Mouse (Mus musculus) monocyte, adult 2 months (primary cell): ENCODE measurements around the gene Ccn2.

Experiments
- DNase-seq, 2 experiments: peaks; one replicate each; pipeline ENCODE4 v3.0.0; 2022; ENCODE audit warnings: low spot score in 2 of 2, low read depth in 1 of 2

Ccn2 gene

DNA sequence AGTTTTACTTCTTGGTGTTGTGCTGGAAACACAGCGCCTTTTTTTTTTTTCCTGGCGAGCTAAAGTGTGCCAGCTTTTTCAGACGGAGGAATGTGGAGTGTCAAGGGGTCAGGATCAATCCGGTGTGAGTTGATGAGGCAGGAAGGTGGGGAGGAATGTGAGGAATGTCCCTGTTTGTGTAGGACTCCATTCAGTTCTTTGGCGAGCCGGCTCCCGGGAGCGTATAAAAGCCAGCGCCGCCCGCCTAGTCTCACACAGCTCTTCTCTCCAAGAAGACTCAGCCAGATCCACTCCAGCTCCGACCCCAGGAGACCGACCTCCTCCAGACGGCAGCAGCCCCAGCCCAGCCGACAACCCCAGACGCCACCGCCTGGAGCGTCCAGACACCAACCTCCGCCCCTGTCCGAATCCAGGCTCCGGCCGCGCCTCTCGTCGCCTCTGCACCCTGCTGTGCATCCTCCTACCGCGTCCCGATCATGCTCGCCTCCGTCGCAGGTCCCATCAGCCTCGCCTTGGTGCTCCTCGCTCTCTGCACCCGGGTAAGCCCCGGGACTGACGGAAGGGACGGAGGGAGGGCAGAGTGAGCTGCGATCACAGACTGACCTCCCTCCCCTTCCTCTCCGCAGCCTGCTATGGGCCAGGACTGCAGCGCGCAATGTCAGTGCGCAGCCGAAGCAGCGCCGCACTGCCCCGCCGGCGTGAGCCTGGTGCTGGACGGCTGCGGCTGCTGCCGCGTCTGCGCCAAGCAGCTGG is at the start of gene Ccn2:
Gene Ccn2, plus strand, starts transcription at position 193 of the 753 bp plus-strand sequence.
- peak in 1 of 2 experiments; percentile 1 for DNase-seq

DNA sequence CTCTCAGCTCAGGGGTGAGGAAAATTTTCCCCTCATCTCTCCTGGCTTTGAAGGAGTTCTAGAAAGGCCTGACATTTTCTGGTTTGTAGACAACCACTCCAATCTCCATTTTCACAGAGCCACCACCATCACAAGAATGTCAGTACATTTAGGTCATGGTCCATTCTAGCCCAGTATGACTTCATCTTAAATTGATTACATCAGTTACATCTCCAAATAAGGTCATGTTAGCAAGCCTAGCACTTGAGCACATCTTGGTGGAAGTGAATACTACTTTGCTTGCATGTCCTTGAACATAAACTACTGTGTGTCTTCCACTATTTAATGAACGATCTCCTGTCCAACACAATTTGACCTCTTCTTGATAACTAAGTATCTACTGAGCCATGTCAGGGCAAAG is 42.4 kb upstream of the Ccn2 start:
- DNase-seq: no peak

DNA sequence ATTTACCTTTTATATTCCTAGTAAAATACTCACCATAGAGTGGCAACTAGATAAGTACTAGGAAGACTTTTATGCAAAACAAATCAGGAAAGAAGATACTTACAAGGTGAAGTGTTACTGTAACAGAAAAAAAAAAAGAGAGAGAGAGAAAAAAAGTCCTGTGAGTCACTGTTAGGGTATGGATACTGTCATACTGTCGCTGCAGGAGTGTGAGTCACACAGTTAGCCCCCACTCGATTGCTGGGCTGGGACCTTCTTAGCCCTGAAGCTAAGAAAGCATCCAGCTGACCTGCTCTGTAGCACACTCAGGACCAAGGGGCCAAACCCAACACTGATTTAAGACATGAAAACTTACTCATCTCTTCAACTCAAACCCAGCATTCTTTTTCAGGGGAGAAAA is 41.2 kb upstream of the Ccn2 start:
- DNase-seq: no peak

DNA sequence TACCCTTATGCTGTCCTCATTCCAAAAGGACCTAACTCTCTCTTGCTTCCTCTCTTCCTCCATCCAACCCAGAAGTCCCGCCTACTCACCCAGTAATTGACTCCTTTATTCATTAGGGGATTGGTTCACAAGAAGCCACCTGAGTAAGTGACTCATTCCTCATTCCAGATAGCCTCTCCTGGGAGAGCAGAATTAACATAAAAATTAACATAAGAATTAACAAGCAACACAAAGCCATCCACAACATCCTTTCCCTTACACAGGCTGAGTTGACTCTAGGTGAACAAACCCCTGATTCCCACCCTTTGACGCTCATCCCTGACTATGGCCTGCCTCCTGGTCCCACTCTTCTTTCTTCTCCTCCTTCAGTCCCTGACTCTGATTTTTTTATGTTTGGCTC is 36.9 kb upstream of the Ccn2 start:
- no peak for DNase-seq

DNA sequence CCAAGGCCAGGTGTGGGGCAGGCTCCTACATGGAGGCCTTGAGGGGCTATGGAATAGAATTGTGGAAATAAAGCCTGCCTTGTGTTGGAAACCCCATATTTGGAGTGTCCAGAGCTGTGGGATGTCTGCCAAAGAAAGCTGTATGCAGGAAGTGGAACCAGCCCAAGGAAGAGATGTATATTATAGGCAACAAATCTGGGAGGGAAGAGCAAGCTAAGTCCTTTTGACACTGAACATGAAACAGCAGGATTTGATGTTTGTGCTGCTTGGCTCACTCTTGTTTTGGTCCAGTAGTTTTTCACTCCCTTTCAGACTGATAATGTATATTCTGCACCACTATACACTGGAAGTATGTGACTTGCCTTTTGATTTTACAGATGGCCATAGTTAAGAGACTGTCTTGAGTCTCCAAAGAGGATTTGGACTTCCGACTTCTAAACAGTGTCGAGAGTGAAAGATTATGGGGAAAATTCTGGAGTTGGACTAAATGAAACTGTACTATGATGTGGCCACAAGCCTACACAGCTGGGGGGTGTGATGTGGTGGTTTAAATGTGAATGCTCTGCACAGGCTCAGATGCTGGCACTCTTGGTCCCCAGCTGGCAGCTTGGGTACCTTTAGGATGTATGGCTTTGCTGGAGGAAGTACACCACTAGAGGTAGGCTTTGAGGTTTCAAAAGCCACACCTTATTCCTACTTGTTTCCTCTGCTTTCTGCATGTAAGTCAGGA is 25.4 kb upstream of the Ccn2 start:
- DNase-seq: no peak

DNA sequence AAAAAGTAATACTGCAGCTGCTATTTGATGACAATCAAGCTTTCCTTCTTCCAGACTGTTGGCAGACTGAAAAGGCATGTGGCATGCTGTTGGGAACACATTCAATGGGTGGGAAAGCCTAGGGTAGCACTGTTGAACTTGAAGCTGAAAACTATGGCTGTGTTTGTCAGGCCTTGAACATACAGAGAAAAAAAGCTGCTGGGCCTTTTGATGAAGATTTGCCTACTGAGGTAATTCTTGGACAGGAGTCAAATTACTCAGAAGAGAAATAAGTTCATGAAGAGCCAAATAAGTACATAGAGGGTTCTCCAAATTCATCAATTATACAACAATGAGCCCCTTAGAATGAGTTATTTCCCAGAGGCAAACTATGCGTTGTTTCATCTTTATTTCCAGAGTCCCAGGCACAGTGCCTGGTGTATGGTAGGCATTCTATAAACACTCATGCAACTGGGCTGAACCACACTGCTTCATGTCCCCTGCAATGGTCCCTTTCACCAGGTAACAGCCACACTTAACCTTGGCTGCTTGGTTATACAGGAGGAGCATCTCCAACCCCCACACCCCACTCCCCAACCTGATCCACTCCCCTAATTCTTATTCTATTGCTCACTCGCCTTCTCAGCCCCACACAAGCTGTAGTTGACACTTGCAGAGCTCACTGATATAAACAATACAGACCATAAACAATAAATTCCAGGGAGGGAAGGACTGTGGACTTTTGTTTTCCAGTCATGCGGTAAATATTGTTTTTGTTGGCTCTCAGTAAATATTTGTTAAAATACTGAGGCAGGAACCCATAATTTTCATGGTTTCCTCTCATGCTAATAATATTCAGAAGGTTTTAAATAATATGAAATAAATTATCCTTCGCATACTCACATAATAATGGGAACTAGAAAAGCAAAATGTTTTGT is 22.9 kb upstream of the Ccn2 start:
- no peak for DNase-seq

DNA sequence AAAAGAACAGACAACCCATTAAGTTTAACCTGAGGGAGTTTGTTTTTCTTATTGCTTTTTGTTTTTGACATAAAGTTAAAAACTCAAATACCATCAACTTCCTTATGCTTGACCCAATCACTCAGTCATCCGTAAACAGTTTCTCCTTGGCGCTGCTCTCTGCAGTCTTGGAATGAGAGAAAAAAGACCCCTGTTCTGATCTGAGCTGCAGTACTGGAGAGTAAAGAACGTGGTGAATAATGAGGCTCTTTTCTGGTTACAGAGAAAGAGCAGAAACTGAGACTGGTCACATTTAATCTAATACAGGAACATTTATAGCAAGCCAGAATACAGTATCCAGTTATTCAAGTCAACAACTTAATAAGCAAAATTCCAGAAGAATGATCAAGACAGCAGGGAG is 21.8 kb upstream of the Ccn2 start:
- no peak for DNase-seq

DNA sequence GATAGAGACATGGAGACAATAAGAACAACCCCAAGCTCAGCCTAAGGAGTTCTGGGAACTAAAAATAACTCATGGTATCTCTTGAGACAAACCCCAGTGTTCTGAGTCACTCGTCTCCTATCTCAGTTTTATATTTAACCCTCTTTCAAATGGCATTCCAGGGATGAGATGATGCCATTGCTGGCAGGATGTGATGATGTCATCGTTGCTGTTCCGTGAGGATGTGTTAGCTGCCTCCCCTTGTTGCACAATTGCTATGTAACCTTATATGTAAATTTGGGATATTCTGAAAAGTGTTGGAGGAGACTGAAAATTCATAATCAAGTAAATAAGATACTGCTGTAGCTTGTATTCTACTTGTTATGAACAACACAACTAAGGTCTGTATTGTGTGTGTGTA is 14.2 kb upstream of the Ccn2 start:
- DNase-seq: no peak

DNA sequence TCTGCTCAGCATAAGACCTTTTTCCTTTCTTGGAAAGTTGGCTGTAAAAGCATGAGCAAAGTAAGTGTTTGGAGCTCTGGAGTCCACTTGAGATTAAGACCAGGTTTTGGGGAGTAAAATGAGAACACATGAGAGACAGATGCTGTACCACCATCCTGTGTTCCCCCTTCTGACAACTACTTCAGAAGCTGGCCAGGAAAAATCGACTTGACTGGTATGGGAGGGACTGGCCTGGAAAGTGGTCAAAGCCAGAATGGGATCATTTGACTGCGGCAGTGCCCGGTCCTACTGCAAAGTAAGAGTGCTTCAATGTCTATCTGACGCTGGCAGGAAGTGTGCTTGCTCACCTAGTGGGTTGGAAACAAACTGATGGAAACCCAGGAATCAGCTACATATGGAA is 6.4 kb upstream of the Ccn2 start:
- no peak for DNase-seq

DNA sequence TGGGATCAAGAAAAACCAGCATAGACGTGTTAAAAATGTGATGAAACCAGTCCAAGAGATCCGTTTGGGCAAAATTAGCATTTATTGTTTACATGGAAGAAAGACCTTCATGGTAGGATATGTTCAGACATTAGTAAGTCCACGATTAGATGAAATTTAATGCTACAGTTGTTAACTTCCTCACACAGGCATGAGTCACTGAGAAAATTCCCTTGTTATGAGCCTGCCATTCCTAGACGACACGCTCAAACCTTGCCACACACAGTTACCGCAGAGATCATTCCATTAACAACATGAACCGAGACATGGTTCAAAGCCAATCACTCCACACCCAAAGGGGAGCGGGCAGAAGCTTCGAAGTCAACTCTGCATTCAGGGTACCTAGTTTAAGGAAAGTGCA is 6.0 kb upstream of the Ccn2 start:
- no peak for DNase-seq

DNA sequence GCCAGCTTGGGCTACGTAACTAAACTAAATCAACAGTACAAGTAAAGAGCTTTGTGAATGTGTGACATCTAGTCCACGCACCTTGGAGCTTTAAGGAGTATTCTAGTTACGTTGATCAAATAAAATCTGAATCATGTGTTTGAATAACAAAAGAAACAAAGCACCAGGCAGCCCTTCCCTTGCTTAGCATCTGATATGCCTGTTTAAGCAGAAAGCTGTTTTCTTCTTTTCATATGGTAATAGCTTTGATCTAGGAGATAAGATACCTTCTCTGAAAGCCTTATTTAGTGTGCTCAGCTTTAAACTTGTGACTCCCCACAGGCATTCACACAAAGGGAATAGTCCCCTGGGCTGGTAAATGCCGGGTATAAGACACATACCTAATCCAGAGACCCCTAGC is 4.7 kb upstream of the Ccn2 start:
- DNase-seq: no peak

DNA sequence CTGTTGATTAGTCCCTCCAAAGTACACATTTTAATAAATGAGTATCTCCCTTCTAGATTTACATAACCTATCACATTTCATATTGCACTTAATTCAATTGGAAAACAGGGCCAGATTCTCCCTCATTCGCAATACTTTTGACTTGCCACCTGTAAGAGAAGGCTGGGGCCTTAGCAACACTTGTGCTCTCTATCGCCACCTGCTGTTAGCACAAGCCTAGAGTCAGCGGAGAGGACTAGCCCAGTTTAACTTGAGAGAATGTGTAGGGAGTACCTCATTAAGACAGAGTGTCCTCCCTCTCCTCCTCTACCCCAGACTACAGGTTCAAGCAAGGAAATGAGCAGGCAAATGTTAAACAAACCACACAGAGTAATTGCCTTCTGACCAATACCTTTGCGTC is 4.1 kb upstream of the Ccn2 start:
- peak in 1 of 2 experiments; percentile 24 for DNase-seq

DNA sequence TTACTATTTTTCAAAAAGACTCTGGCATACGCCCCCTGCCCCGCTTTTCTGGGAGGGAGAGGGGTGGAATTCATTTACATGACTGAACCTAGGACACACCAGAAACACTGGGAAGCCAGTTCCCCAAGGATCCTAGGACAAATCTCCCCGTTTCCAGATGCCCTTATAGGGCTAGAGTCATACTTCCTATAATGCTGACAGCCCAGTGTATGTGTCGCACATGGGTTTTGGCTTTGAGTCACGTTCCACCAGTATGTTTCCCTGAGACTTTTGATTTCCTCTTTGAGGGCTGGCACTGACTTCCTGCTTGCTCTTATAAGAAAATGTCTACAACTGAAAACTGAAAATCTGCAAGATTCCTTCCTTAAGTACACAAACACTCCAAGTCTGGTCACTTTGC is 3.5 kb upstream of the Ccn2 start:
- DNase-seq: no peak

DNA sequence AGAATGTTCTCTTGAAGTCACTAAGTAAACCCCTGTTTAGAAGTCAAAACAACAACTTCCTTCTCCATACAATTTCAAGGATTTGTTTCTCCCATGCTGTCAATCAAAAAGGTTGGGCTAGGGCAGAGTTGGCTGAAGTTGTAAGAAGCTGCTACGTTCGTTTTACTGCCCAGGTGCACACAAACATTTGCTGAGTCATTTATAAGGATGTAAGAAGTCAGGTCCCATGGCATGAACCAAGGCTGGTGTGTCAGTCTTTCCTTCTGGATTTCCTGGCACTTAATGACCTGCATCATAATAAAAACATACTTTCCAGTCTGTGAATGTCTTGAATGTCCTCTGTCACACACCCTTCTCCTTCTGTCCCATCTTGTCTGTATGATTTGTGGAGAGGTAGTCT is 2.9 kb upstream of the Ccn2 start:
- DNase-seq: no peak

DNA sequence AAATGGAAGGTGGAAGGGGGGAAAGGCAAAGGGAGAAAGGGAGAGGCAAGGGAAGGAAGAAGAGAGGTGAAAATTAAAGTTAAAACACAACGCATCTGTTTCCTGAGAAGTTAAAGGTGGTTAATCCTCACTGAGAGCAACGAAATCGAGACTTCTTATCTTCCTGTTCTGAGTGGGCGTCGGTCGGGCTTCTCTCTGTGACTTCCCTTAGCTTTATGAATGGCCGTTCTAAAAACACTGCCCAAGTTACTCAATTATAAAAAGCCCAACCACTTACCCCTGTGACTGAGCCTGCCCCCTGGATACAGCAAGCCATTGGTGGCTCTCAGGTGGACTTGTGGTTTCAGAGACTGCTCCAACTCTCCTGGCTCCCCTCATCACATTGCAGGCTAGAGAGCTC is 2.3 kb upstream of the Ccn2 start:
- no peak for DNase-seq

DNA sequence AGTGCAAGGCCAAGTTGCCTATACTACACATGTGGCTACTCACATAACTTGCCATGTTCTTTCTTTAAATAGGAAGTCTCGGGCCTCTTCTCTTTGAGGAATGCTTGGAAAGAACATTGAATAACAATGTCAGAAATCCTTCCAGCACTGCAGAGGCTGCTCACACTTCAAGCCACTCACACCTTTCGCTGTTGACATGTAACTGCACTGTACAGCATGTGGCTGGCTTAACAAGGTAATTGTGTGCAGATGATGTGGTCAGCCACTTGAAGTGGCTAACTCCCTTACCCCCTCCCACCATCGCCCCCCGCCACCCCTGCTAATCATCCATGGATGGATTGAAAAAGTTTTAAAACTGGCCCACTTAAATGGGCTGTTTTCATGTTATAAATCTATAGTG is 1.7 kb upstream of the Ccn2 start:
- DNase-seq: no peak

DNA sequence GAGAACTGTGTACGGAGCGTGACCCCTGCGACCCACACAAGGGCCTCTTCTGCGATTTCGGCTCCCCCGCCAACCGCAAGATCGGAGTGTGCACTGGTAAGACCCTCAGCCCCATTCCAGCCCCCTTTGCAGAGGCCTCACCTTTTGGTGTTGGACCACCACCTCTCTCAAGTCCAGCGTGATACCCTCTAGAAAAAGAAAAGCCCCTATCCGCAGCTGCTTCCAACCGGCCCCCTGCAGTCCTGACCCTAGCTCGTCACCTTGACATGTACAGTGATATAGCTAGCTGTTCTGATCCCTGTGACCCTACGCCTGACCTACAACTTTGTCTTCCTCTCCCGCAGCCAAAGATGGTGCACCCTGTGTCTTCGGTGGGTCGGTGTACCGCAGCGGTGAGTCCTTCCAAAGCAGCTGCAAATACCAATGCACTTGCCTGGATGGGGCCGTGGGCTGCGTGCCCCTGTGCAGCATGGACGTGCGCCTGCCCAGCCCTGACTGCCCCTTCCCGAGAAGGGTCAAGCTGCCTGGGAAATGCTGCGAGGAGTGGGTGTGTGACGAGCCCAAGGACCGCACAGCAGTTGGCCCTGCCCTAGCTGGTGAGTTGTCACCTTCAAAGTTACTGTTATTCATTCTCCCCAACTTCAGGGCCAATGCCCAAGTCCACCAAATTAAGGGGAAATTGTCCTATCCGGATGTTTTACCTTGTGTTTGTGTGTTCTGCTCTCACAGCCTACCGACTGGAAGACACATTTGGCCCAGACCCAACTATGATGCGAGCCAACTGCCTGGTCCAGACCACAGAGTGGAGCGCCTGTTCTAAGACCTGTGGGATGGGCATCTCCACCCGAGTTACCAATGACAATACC is 994 bp downstream of the Ccn2 start:
- DNase-seq: no peak

DNA sequence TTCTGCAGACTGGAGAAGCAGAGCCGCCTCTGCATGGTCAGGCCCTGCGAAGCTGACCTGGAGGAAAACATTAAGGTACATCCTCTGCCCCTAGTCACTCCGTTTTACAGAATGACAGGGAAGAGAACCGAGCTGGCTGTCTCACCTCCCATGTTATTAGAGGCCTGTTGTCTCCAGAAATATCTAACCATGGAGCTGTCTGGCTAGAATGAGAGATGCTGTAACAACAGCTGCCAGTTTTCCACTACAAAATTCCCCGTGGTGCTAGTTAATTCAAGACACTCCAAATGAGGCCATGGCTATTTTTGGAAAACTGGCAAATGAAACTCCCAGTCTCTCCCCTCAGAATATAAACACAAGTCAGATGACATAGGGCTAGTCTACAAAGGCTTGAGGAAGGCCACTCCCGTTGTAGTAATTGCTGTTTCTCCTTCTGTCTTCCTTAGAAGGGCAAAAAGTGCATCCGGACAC is 1.7 kb downstream of the Ccn2 start:
- no peak for DNase-seq

DNA sequence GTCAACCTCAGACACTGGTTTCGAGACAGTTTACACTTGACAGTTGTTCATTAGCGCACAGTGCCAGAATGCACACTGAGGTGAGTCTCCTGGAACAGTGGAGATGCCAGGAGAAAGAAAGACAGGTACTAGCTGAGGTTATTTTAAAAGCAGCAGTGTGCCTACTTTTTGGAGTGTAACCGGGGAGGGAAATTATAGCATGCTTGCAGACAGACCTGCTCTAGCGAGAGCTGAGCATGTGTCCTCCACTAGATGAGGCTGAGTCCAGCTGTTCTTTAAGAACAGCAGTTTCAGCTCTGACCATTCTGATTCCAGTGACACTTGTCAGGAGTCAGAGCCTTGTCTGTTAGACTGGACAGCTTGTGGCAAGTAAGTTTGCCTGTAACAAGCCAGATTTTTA is 2.5 kb downstream of the Ccn2 start:
- DNase-seq: no peak

DNA sequence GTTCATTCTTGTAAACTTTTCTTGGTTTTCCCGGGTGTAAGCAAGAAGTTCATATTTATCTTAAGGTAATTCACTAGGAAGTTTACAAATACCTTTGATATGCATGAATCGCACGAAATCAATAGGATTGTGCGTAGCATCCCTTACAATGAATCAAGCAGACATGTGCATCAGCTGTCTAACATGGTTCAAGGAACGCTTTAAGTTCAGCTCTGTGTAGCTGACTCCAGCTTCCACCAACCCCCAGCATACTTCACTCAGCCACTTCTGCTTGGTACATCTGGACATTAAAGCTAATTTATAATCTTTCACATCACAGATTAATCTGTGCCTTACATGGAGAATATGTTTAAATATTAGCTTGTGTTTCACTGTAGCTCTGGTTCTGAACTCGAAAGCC is 3.5 kb downstream of the Ccn2 start:
- DNase-seq: no peak

DNA sequence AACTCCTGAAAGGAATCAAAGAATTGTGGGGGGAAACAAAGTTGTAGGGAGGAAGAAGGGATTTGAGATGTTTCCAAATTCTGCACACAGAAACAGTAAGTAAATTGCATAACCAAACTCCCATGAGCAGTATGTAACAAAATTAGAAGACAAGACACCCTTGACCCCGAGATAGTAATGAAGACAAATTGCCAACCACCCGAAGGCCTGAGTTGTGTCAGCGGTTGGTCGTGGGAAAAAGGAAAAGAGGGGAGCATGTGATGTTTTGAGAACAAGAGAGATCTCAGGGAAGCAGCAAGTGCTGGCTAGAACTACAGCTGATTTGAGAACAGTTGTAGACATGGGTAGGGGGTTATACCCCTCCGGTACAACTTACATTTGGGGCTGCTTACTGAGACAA is 4.6 kb downstream of the Ccn2 start:
- no peak for DNase-seq
